Mouse (Mus musculus): ENCODE data around the gene Kndc1. TPM values are rescaled to one million over a fixed set of nuclear protein-coding genes. Genes with fewer than 3 reads are reported as not detected.

Kndc1 gene
- polyA plus RNA-seq (2015; fragmentation: Nextera tagmentation; extraction: Ambion mirVana): not detected in 2 replicates

GRCm38 (mm10) chr7:139894655-139895557 is at the start of gene Kndc1:
Gene Kndc1, plus strand, starts transcription at chr7:139894696.
- no peak for DNase-seq
- H3K9me3 ChIP-seq (ENCODE audit: low read length): no peaks in the 10 kb centered on the region
- H3K4me2 ChIP-seq (ENCODE audit: low read depth, low read length): no peak within 1 kb of the TSS; the same call in 1 of the 2 replicates
- H3K9ac ChIP-seq (replicated peaks): no peak within 1 kb of the TSS
- H3K27me3 ChIP-seq (ENCODE audit: insufficient read depth, low read length): peaks cover 28% of the 10 kb centered on the region
- WGBS (ENCODE audit: insufficient replicate concordance): 6% methylated on average over 34 of the region's 50 CpGs
- H3K27ac ChIP-seq (ENCODE audit: low read depth): no peak within 1 kb of the TSS
- H3K4me3 ChIP-seq (ENCODE audit: low read depth, low read length): no peak within 1 kb of the TSS
- no peak for ATAC-seq
- H3K4me1 ChIP-seq (ENCODE audit: insufficient read depth): no peaks in the 10 kb centered on the region
- H3K36me3 ChIP-seq (replicated peaks; ENCODE audit: insufficient read depth, low read length): no peaks in the 10 kb centered on the region
- no peak for TF ChIP-seq CTCF (IDR thresholded peaks at IDR 0.05; ENCODE audit: low read depth)

- WGBS (ENCODE audit: insufficient replicate concordance): 56% methylated on average over 2 of the region's 2 CpGs
- no peak overlapping the region for H3K9ac ChIP-seq (replicated peaks)
- H3K4me1 ChIP-seq (ENCODE audit: insufficient read depth): no peaks in the 10 kb centered on the region
- H3K27ac ChIP-seq (ENCODE audit: low read depth): no peak overlapping the region
- no peak overlapping the region for H3K4me3 ChIP-seq (ENCODE audit: low read depth, low read length)
- no peak for TF ChIP-seq CTCF (IDR thresholded peaks at IDR 0.05; ENCODE audit: low read depth)
- no peak for TF ChIP-seq EP300 (IDR thresholded peaks at IDR 0.05; ENCODE audit: low read depth)
- ATAC-seq (no peak), DNase-seq (no peak)
- H3K36me3 ChIP-seq (replicated peaks; ENCODE audit: insufficient read depth, low read length): no peaks in the 10 kb centered on the region
- H3K27me3 ChIP-seq (ENCODE audit: insufficient read depth, low read length): no peaks in the 10 kb centered on the region
- no peaks in the 10 kb centered on the region for H3K9me3 ChIP-seq (ENCODE audit: low read length)
- no peak overlapping the region for H3K4me2 ChIP-seq (ENCODE audit: low read depth, low read length)
Observed at GRCm38 (mm10) chr7:139845101-139845500, 49.4 kb upstream of the Kndc1 start.

GRCm38 (mm10) chr7:139850152-139850551 is 44.3 kb upstream of the Kndc1 start:
- H3K27ac ChIP-seq (ENCODE audit: low read depth): no peak overlapping the region
- no peak for ATAC-seq
- no peaks in the 10 kb centered on the region for H3K27me3 ChIP-seq (ENCODE audit: insufficient read depth, low read length)
- no peaks in the 10 kb centered on the region for H3K4me1 ChIP-seq (ENCODE audit: insufficient read depth)
- no peak overlapping the region for H3K9ac ChIP-seq (replicated peaks)
- H3K36me3 ChIP-seq (replicated peaks; ENCODE audit: insufficient read depth, low read length): no peaks in the 10 kb centered on the region
- H3K4me3 ChIP-seq (ENCODE audit: low read depth, low read length): no peak overlapping the region
- TF ChIP-seq EP300 (IDR thresholded peaks at IDR 0.05; ENCODE audit: low read depth) (no peak), CTCF (IDR thresholded peaks at IDR 0.05; ENCODE audit: low read depth) (no peak)
- 44% methylated on average over 6 of the region's 6 CpGs for WGBS (ENCODE audit: insufficient replicate concordance)
- H3K9me3 ChIP-seq (ENCODE audit: low read length): no peaks in the 10 kb centered on the region
- DNase-seq: no peak
- no peak overlapping the region for H3K4me2 ChIP-seq (ENCODE audit: low read depth, low read length)

GRCm38 (mm10) chr7:139850677-139851076 is 43.8 kb upstream of the Kndc1 start:
- H3K4me1 ChIP-seq (ENCODE audit: insufficient read depth): no peaks in the 10 kb centered on the region
- no peak overlapping the region for H3K9ac ChIP-seq (replicated peaks)
- no peak for ATAC-seq
- TF ChIP-seq EP300 (IDR thresholded peaks at IDR 0.05; ENCODE audit: low read depth): no peak
- TF ChIP-seq CTCF (IDR thresholded peaks at IDR 0.05; ENCODE audit: low read depth): no peak
- no peak for DNase-seq
- H3K4me3 ChIP-seq (ENCODE audit: low read depth, low read length): no peak overlapping the region
- H3K9me3 ChIP-seq (ENCODE audit: low read length): no peaks in the 10 kb centered on the region
- no peak overlapping the region for H3K4me2 ChIP-seq (ENCODE audit: low read depth, low read length)
- H3K27ac ChIP-seq (ENCODE audit: low read depth): no peak overlapping the region
- no peaks in the 10 kb centered on the region for H3K36me3 ChIP-seq (replicated peaks; ENCODE audit: insufficient read depth, low read length)
- WGBS (ENCODE audit: insufficient replicate concordance): 57% methylated on average over 5 of the region's 5 CpGs
- no peaks in the 10 kb centered on the region for H3K27me3 ChIP-seq (ENCODE audit: insufficient read depth, low read length)

- Histone ChIP-seq H3K4me3 (ENCODE audit: low read depth, low read length) (no peak overlapping the region), H3K4me1 (ENCODE audit: insufficient read depth) (no peaks in the 10 kb centered on the region), H3K9ac (replicated peaks) (no peak overlapping the region), H3K36me3 (replicated peaks; ENCODE audit: insufficient read depth, low read length) (no peaks in the 10 kb centered on the region), H3K4me2 (ENCODE audit: low read depth, low read length) (no peak overlapping the region), H3K27ac (ENCODE audit: low read depth) (no peak overlapping the region), H3K9me3 (ENCODE audit: low read length) (no peaks in the 10 kb centered on the region), H3K27me3 (ENCODE audit: insufficient read depth, low read length) (no peaks in the 10 kb centered on the region)
- WGBS (ENCODE audit: insufficient replicate concordance): 67% methylated on average over 6 of the region's 6 CpGs
- TF ChIP-seq CTCF (IDR thresholded peaks at IDR 0.05; ENCODE audit: low read depth) (no peak), EP300 (IDR thresholded peaks at IDR 0.05; ENCODE audit: low read depth) (no peak)
- no peak for ATAC-seq
- no peak for DNase-seq
Observed at GRCm38 (mm10) chr7:139851098-139851497, 43.4 kb upstream of the Kndc1 start.

- H3K27ac ChIP-seq (ENCODE audit: low read depth): no peak overlapping the region
- DNase-seq (no peak), ATAC-seq (no peak)
- H3K4me2 ChIP-seq (ENCODE audit: low read depth, low read length): no peak overlapping the region
- H3K9ac ChIP-seq (replicated peaks): no peak overlapping the region
- TF ChIP-seq CTCF (IDR thresholded peaks at IDR 0.05; ENCODE audit: low read depth): no peak
- TF ChIP-seq EP300 (IDR thresholded peaks at IDR 0.05; ENCODE audit: low read depth): no peak
- whole genome bisulfite sequencing (ENCODE audit: insufficient replicate concordance): 74% methylated on average over 11 of the region's 11 CpGs
- H3K27me3 ChIP-seq (ENCODE audit: insufficient read depth, low read length): no peaks in the 10 kb centered on the region
- no peaks in the 10 kb centered on the region for H3K36me3 ChIP-seq (replicated peaks; ENCODE audit: insufficient read depth, low read length)
- H3K4me3 ChIP-seq (ENCODE audit: low read depth, low read length): no peak overlapping the region
- H3K9me3 ChIP-seq (ENCODE audit: low read length): no peaks in the 10 kb centered on the region
- H3K4me1 ChIP-seq (ENCODE audit: insufficient read depth): no peaks in the 10 kb centered on the region
Observed at GRCm38 (mm10) chr7:139855261-139855660, 39.2 kb upstream of the Kndc1 start.

Measured in liver, postnatal 0 days (tissue).